Mouse (Mus musculus): ENCODE data around the gene BC024978. TPM values are rescaled to one million over a fixed set of nuclear protein-coding genes. Genes with fewer than 3 reads are reported as not detected.
A peak's percentile ranks its signal among the peaks of the same experiment; 100 is the strongest.

The BC024978 gene
- polyA plus RNA-seq, 1 experiment from 2014 or later = 4.2 TPM

GRCm38 (mm10) chr7:27179217-27179918 is 16.2 kb upstream of the BC024978 start:
- Histone ChIP-seq H3K36me3 (peaks cover 22% of the 10 kb centered on the region), H3K4me2 (peak overlapping the region; percentile 56), H3K4me1 (peaks cover 28% of the 10 kb centered on the region), H3K9ac (peak overlapping the region; percentile 23), H3K4me3 (replicated peaks) (peak overlapping the region; percentile 70), H3K27me3 (no peaks in the 10 kb centered on the region), H3K27ac (peak overlapping the region; percentile 97), H3K9me3 (replicated peaks) (no peaks in the 10 kb centered on the region)
- no peak for ATAC-seq (replicated peaks; ENCODE audit: low FRiP score)
- 47% methylated on average over 16 of the region's 16 CpGs for WGBS

DNA sequence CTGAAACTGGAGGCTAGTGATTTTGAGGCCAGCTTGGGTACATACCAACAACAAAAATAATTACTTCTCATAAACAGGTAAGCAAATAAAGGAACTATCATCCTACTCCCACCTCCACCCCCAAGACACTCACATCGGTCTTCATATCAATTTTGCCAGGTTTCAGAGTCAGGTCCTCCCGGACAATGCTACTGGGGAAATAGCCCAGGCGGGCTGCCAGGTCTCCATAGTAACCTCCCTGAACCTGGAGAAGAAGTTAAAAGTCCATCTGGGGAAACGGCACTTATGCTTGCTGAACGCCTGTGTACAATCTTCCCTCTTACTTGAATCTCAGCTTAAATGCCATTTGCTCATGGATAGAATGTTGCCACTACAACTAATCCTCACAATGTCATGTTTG is 15.5 kb upstream of the BC024978 start:
- Histone ChIP-seq H3K4me1 (peaks cover 28% of the 10 kb centered on the region), H3K4me2 (peak overlapping the region; percentile 56), H3K27me3 (no peaks in the 10 kb centered on the region), H3K4me3 (replicated peaks) (0 out of 2 replicates have a peak overlapping the region, but pooled peaks have one; percentile 10), H3K9ac (no peak overlapping the region), H3K9me3 (replicated peaks) (no peaks in the 10 kb centered on the region), H3K27ac (peak overlapping the region; percentile 97), H3K36me3 (peaks cover 22% of the 10 kb centered on the region)
- ATAC-seq (replicated peaks; ENCODE audit: low FRiP score) = no peak
- 61% methylated on average over 5 of the region's 5 CpGs for WGBS

DNA sequence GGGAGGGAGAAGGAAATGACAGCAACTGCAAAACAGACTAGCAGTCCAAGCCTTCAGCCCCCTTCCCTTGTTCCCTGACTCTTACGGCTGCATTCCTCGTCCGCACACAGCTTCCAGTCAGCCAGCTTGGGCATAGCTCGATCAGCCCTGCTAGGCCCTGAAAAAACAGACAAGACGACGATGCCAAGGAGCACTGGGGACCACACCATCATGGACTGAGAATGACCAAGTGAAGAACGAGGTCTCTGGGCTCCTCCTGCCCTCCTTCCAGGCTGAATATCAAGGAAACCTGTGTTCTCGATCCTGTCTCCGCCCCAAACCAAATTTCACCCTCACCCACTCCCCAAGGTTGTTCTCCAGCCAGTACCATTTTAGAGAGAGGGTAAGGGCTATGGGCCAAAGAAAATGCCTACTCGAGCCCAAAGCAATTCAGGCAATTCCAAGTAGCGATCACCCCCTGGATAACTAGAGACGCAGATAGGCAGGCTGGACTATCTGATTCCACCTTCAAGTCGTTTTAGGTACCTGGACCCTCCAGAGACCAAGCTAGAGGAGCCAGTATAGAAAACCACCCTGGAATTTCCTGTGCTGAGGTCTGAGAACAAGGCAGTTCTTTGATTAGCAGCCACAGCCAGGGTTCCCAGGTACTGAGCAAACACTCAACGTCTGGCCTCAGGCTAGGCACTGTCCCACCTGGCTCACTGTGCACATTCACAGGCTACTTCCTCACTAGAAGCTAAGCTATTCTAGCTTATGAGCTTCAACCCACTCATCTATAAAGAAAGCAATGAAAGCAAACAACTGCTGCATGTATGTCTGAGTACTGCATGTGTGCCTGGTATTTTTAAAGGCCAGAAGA is 14.5 kb upstream of the BC024978 start, which contains the start of the genes Gm21983 and Mia:
TSS of gene Gm21983 (minus strand) at position 250 of the 859 bp plus-strand sequence.
TSS of gene Mia (minus strand) at position 321 of the 859 bp plus-strand sequence.
- peaks cover 28% of the 10 kb centered on the region for H3K4me1 ChIP-seq
- H3K9me3 ChIP-seq (replicated peaks) = no peaks in the 10 kb centered on the region
- WGBS = 57% methylated on average over 14 of the region's 14 CpGs
- H3K4me3 ChIP-seq (replicated peaks) = peak within 1 kb of the TSS; percentile 16; the same call in 1 of the 2 replicates
- no peak within 1 kb of the TSS; the same call in 1 of the 2 replicates for H3K9ac ChIP-seq
- H3K4me2 ChIP-seq = peak within 1 kb of the TSS; percentile 56; the same call in 1 of the 2 replicates
- no peaks in the 10 kb centered on the region for H3K27me3 ChIP-seq
- ATAC-seq (replicated peaks; ENCODE audit: low FRiP score) = no peak
- H3K36me3 ChIP-seq = peaks cover 29% of the 10 kb centered on the region
- H3K27ac ChIP-seq = peak within 1 kb of the TSS; percentile 97

DNA sequence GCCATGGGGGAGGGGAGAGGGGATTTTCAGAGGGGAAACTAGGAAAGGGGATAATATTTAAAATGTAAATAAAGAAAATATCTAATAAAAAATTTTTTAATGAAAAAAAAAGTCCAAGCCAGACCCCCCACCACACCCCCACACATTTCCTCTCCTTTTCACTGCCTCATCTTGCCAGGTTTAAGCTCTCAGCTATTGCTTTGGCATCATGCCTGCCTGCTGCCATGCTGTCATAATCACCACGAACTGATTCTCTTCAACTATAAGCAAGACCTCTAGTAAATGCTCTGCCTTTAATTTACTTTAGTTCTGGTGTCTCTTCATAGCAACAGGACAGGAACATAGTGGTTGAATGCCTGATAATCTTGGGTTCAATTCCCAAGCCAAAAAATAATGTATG is 13.1 kb upstream of the BC024978 start:
- Histone ChIP-seq H3K9me3 (replicated peaks) (no peaks in the 10 kb centered on the region), H3K27me3 (no peaks in the 10 kb centered on the region), H3K9ac (no peak overlapping the region), H3K4me3 (replicated peaks) (no peak overlapping the region), H3K27ac (no peak overlapping the region), H3K4me1 (peaks cover 26% of the 10 kb centered on the region), H3K4me2 (no peak overlapping the region), H3K36me3 (peaks cover 43% of the 10 kb centered on the region)
- WGBS = 80% methylated on average over 1 of the region's 1 CpGs
- ATAC-seq (replicated peaks; ENCODE audit: low FRiP score) = no peak

GRCm38 (mm10) chr7:27184964-27185363 is 10.6 kb upstream of the BC024978 start:
- H3K4me1 ChIP-seq = peaks cover 11% of the 10 kb centered on the region
- peaks cover 68% of the 10 kb centered on the region for H3K36me3 ChIP-seq
- ATAC-seq (replicated peaks; ENCODE audit: low FRiP score) = no peak
- H3K4me3 ChIP-seq (replicated peaks) = no peak overlapping the region
- no peak overlapping the region for H3K27ac ChIP-seq
- H3K9ac ChIP-seq = no peak overlapping the region
- H3K27me3 ChIP-seq = no peaks in the 10 kb centered on the region
- no peak overlapping the region for H3K4me2 ChIP-seq
- H3K9me3 ChIP-seq (replicated peaks) = no peaks in the 10 kb centered on the region
- WGBS = 68% methylated on average over 3 of the region's 3 CpGs

DNA sequence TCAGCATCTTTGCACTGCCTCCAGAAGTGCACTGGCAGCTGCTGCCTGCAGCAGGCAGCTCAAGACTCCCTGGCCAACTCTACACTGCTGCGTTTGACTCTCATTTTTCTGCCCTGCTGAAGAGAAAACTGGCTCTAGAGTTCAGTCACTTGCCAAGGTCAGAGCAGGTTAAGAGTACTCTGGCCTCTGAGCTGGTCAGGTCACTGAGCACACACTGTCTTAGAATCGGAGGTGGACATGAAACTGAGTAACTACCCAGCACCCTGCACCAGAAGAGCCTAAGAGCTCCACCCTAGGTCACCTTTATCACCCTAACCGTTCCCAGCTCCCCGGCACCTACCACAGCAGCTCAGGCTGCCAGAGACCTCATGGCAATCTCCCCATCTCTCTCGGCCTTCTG is 9.6 kb upstream of the BC024978 start:
- no peak for ATAC-seq (replicated peaks; ENCODE audit: low FRiP score)
- H3K9ac ChIP-seq = no peak overlapping the region
- peaks cover 78% of the 10 kb centered on the region for H3K36me3 ChIP-seq
- H3K4me1 ChIP-seq = peaks cover under 1% of the 10 kb centered on the region; the same call in 1 of the 2 replicates
- H3K27ac ChIP-seq = no peak overlapping the region
- H3K4me3 ChIP-seq (replicated peaks) = no peak overlapping the region
- 91% methylated on average over 5 of the region's 5 CpGs for WGBS
- H3K27me3 ChIP-seq = no peaks in the 10 kb centered on the region
- H3K4me2 ChIP-seq = no peak overlapping the region
- H3K9me3 ChIP-seq (replicated peaks) = no peaks in the 10 kb centered on the region

GRCm38 (mm10) chr7:27189271-27189931 is 6.2 kb upstream of the BC024978 start:
- Histone ChIP-seq H3K9ac (no peak overlapping the region), H3K4me1 (peaks cover 10% of the 10 kb centered on the region), H3K4me3 (replicated peaks) (no peak overlapping the region), H3K27ac (no peak overlapping the region), H3K27me3 (no peaks in the 10 kb centered on the region), H3K9me3 (replicated peaks) (no peaks in the 10 kb centered on the region), H3K4me2 (no peak overlapping the region), H3K36me3 (peaks cover 97% of the 10 kb centered on the region)
- WGBS = 96% methylated on average over 10 of the region's 10 CpGs
- ATAC-seq (replicated peaks; ENCODE audit: low FRiP score) = no peak

GRCm38 (mm10) chr7:27192434-27192833 is 3.1 kb upstream of the BC024978 start:
- Histone ChIP-seq H3K27ac (no peak overlapping the region), H3K36me3 (peaks cover 69% of the 10 kb centered on the region), H3K9ac (no peak overlapping the region), H3K9me3 (replicated peaks) (no peaks in the 10 kb centered on the region), H3K4me2 (no peak overlapping the region), H3K4me3 (replicated peaks) (no peak overlapping the region), H3K4me1 (peaks cover 27% of the 10 kb centered on the region), H3K27me3 (no peaks in the 10 kb centered on the region)
- ATAC-seq (replicated peaks; ENCODE audit: low FRiP score) = no peak
- 91% methylated on average over 5 of the region's 5 CpGs for WGBS

- Histone ChIP-seq H3K4me3 (replicated peaks) (no peak overlapping the region), H3K27ac (no peak overlapping the region), H3K9ac (no peak overlapping the region), H3K4me1 (peaks cover 28% of the 10 kb centered on the region), H3K9me3 (replicated peaks) (no peaks in the 10 kb centered on the region), H3K4me2 (peak overlapping the region; percentile 4; the same call in 1 of the 2 replicates), H3K27me3 (no peaks in the 10 kb centered on the region), H3K36me3 (peaks cover 68% of the 10 kb centered on the region)
- 78% methylated on average over 4 of the region's 4 CpGs for WGBS
- ATAC-seq (replicated peaks; ENCODE audit: low FRiP score) = no peak
These were observed 1.9 kb upstream of the BC024978 start for GRCm38 (mm10) chr7:27193731-27194130.

GRCm38 (mm10) chr7:27197136-27197535 is 1.6 kb downstream of the BC024978 start:
- Histone ChIP-seq H3K36me3 (peaks cover 52% of the 10 kb centered on the region), H3K9ac (no peak overlapping the region), H3K4me3 (replicated peaks) (no peak overlapping the region), H3K4me2 (peak overlapping the region; percentile 73; the same call in 1 of the 2 replicates), H3K27ac (0 out of 2 replicates have a peak overlapping the region, but pooled peaks have one; percentile 98), H3K4me1 (peaks cover 28% of the 10 kb centered on the region), H3K27me3 (no peaks in the 10 kb centered on the region), H3K9me3 (replicated peaks) (no peaks in the 10 kb centered on the region)
- WGBS = 89% methylated on average over 3 of the region's 3 CpGs
- no peak for ATAC-seq (replicated peaks; ENCODE audit: low FRiP score)

DNA sequence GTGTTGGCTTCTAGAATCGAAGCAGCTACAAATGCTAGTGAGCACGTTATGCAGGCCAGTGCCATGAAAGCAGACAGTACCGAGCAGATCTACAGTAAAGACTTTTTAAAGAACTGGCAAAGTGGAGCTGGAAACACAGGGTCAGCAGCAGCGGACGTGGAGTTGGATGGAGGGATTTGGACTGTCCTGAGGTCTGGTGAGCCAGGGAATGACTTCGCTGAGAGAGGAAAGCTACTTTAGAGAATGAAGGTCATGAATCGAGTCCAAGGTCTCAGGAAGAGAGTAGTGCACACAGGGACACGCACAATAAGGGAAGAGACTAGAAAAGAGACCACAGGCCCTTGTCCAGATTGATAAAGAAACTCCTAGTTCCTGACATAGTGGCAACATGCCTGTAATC is 2.1 kb downstream of the BC024978 start:
- no peaks in the 10 kb centered on the region for H3K27me3 ChIP-seq
- 90% methylated on average over 8 of the region's 8 CpGs for WGBS
- peaks cover 52% of the 10 kb centered on the region for H3K36me3 ChIP-seq
- no peak overlapping the region for H3K4me2 ChIP-seq
- no peaks in the 10 kb centered on the region for H3K9me3 ChIP-seq (replicated peaks)
- H3K4me1 ChIP-seq = peaks cover 28% of the 10 kb centered on the region
- ATAC-seq (replicated peaks; ENCODE audit: low FRiP score) = no peak
- no peak overlapping the region for H3K9ac ChIP-seq
- no peak overlapping the region for H3K27ac ChIP-seq
- H3K4me3 ChIP-seq (replicated peaks) = no peak overlapping the region
